Mouse (Mus musculus) ES-Bruce4 (cell line): ENCODE data around the gene Fancc. TPM values are rescaled to one million over a fixed set of nuclear protein-coding genes. Genes with fewer than 3 reads are reported as not detected.

Source experiments
- H3K27ac ChIP-seq: 2 replicates; pipeline ENCODE4 v1.5.1; 2012; ENCODE audit warnings: low read length, inconsistent platforms; ENCODE audit not compliant: insufficient read depth
- H3K27me3 ChIP-seq: 2 replicates; pipeline ENCODE4 v1.6.1; 2012; ENCODE audit warnings: mild to moderate bottlenecking, low read length, inconsistent platforms; ENCODE audit not compliant: control insufficient read depth, poor library complexity, insufficient read depth, severe bottlenecking
- H3K36me3 ChIP-seq: 2 replicates; pipeline ENCODE4 v1.6.1; 2012; ENCODE audit warnings: inconsistent platforms, mild to moderate bottlenecking, low read length, moderate library complexity; ENCODE audit not compliant: control insufficient read depth, poor library complexity, insufficient read depth, severe bottlenecking
- H3K4me1 ChIP-seq: one replicate; pipeline ENCODE4 v1.8.1; 2011; ENCODE audit warnings: low read length; ENCODE audit not compliant: control insufficient read depth, insufficient read depth
- H3K4me3 ChIP-seq: 2 replicates; pipeline ENCODE4 v1.5.1; 2011; ENCODE audit warnings: low read depth, mild to moderate bottlenecking, low read length
- H3K9ac ChIP-seq: 2 replicates; pipeline ENCODE4 v1.6.1; 2012; ENCODE audit warnings: low read depth, mild to moderate bottlenecking, inconsistent platforms; ENCODE audit not compliant: poor library complexity, severe bottlenecking
- H3K9me3 ChIP-seq: replicated peaks from 2 replicates; pipeline ENCODE4 v1.6.1; 2012; ENCODE audit warnings: mild to moderate bottlenecking, low read length, inconsistent platforms; ENCODE audit not compliant: control insufficient read depth, poor library complexity, insufficient read depth, severe bottlenecking
- CTCF ChIP-seq: IDR thresholded peaks from one replicate; pipeline ENCODE4 v1.8.1; 2011; ENCODE audit warnings: low read depth, low read length
- EP300 ChIP-seq: IDR thresholded peaks from 2 replicates; pipeline ENCODE4 v1.6.1; 2011; ENCODE audit warnings: low read depth, low read length; ENCODE audit not compliant: insufficient read depth
- POLR2A ChIP-seq: IDR thresholded peaks from one replicate; pipeline ENCODE4 v1.8.1; 2011; ENCODE audit warnings: low read length; ENCODE audit not compliant: insufficient read depth
- polyA plus RNA-seq: library from polyadenylated mRNA; stranded (reverse); fragments of >200 nt; gene quantifications from 2 replicates; pipeline ENCODE4 v1.2.4, GENCODE M21; 2011; ENCODE audit warnings: low read depth; ENCODE audit not compliant: missing spikeins, insufficient read depth, insufficient read length

The Fancc gene
- polyA plus RNA-seq, 1 experiment = 13.3 TPM

DNA sequence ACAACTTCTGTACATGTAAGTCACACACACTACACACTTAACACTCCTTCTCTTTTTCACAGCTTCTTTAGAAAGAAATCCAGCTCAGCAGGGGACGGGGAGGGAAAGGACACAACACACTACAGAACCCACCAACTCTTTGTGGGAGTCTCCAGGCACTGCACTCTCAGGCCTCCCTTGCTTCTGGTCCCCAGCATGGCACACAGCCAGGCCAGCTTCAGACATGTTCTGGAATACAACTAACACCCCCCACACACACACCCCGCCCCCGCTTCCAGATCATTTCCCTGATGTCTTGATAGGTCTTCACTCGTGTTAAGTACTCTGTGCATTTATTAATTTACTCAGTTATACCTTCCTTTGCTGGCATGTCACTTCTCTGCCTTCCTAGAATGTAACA is 91.9 kb downstream of the Fancc start:
- Histone ChIP-seq H3K27ac (no peak overlapping the region), H3K4me3 (no peak overlapping the region), H3K27me3 (no peaks in the 10 kb centered on the region), H3K9ac (no peak overlapping the region), H3K9me3 (no peaks in the 10 kb centered on the region), H3K36me3 (no peaks in the 10 kb centered on the region), H3K4me1 (no peaks in the 10 kb centered on the region)
- TF ChIP-seq EP300 = no peak
- no peak for TF ChIP-seq CTCF
- TF ChIP-seq POLR2A = no peak

DNA sequence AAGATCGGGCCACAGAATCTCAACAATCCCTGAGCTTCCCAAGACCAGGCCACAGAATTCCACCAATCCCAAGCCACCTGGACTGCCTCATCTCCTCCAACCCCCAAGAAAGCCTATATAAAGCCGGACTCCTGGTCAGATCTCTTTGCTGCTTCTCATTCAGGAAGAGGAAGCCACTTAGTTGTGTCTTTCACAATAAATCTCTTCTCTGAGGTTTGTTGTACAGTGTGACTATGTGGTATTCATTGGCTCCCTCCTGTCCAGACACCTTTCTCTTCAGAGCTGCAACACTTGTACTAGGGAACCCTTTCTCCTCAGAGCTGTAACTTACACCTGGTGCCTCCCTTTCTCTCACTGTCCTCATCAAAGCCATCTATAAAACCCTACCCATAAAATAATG is 92.4 kb downstream of the Fancc start:
- no peaks in the 10 kb centered on the region for H3K36me3 ChIP-seq
- no peaks in the 10 kb centered on the region for H3K27me3 ChIP-seq
- no peaks in the 10 kb centered on the region for H3K9me3 ChIP-seq
- H3K9ac ChIP-seq = no peak overlapping the region
- H3K4me1 ChIP-seq = no peaks in the 10 kb centered on the region
- H3K4me3 ChIP-seq = no peak overlapping the region
- H3K27ac ChIP-seq = no peak overlapping the region
- TF ChIP-seq CTCF (no peak), POLR2A (no peak), EP300 (no peak)

DNA sequence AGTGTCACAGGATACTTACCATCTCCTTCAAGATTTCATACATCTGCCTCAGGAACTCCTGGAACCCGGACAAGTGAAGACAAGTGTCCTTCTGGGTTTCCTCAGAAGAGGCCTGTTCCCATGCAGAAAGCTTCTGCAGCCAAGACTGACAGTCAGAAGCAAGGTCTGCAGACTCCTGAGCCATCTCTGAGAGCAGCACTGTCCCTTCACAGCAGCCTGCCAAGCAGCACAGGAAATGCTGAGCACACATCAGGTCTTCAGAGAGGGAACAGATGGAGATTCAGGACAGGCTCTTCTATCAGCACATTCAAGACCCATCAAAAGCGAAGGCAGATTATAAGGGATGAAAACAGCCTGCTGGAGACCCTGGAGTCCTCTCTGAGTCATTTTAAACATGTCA is 94.3 kb downstream of the Fancc start:
- TF ChIP-seq EP300 (no peak), CTCF (no peak), POLR2A (no peak)
- H3K27me3 ChIP-seq = no peaks in the 10 kb centered on the region
- H3K36me3 ChIP-seq = no peaks in the 10 kb centered on the region
- H3K27ac ChIP-seq = no peak overlapping the region
- no peak overlapping the region for H3K4me3 ChIP-seq
- H3K9me3 ChIP-seq = no peaks in the 10 kb centered on the region
- H3K9ac ChIP-seq = no peak overlapping the region
- no peaks in the 10 kb centered on the region for H3K4me1 ChIP-seq

DNA sequence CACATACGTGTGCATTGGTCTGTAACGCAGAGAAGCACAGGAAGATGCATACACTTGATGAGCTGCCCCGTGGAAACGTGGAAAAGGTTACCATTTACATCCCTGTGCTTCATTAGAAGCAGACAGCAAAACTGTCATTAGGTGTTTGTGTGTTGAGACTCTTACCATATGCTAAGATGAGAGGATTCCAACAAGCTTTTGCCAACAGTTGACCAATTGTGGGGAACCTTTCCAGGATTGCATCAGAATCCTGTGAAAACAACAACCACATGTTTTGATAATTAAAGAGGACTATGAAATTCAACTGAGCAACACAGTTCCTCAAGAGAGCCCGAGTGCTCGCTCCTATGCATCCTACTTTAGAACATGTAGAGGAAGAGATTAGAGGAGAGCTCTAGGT is 97.0 kb downstream of the Fancc start:
- Histone ChIP-seq H3K36me3 (no peaks in the 10 kb centered on the region), H3K4me1 (no peaks in the 10 kb centered on the region), H3K4me3 (no peak overlapping the region), H3K9me3 (no peaks in the 10 kb centered on the region), H3K9ac (no peak overlapping the region), H3K27ac (no peak overlapping the region), H3K27me3 (no peaks in the 10 kb centered on the region)
- no peak for TF ChIP-seq POLR2A

DNA sequence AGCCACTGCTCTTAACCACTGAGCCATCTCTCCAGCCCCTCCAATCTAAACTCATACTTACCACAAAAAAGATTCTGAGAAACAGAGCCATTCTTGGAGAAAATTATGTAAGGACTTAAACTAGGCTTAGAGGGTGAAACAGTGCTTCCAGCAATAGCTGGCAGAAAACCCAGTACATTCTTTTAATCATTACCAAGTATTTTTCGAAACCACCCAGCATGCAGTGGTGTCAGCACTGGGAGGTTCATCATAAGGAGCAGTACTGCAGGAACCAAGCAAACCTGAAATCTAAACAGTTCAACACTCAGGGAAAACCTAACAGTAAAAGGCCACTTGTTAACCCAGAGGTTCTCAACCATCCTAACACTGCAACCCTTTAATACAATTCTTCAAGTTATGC is 99.7 kb downstream of the Fancc start:
- Histone ChIP-seq H3K9ac (no peak overlapping the region), H3K27me3 (no peaks in the 10 kb centered on the region), H3K4me3 (no peak overlapping the region), H3K36me3 (no peaks in the 10 kb centered on the region), H3K4me1 (no peaks in the 10 kb centered on the region), H3K9me3 (no peaks in the 10 kb centered on the region), H3K27ac (no peak overlapping the region)
- TF ChIP-seq POLR2A = no peak
- TF ChIP-seq EP300 = no peak
- no peak for TF ChIP-seq CTCF

DNA sequence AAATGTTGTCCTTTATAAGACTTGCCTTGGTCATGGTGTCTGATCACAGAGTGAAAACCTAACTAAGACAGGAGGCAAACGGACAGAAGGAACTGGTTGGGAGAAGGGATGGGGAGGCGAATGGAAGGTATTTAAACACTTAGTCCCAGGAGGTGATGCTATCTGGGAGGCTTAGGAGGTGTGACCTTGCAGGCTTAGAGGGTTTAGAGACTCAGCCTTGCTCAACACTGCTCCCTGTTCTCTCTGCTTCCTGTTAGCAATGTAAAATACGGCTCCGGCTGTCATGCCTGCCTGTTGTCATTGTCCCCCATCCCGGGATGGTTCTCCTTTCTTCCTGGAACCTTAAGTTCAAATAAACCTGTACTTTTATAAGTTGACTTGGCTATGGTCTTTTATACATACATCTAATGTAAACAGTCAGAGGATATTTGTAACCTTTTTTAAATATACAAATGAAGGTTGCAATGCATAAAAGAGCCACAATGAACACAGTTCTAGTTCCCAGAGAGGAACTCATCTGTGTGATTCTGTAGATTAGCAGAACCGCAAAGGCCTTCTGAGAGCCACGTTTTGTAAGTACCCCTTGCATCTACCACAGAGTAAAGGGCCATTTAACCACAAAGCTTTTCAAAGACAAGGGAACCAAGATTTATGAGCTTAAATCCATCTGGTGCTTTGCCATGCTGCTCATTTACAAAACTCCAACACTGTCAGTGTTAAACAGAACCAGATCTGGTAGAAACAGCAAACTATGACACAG is 102.6 kb downstream of the Fancc start:
- Histone ChIP-seq H3K36me3 (no peaks in the 10 kb centered on the region), H3K9me3 (no peaks in the 10 kb centered on the region), H3K27ac (no peak overlapping the region), H3K4me3 (no peak overlapping the region), H3K4me1 (no peaks in the 10 kb centered on the region), H3K27me3 (no peaks in the 10 kb centered on the region), H3K9ac (no peak overlapping the region)
- TF ChIP-seq POLR2A (no peak), EP300 (no peak), CTCF (no peak)
